Mouse (Mus musculus): ENCODE results near the gene Kcnmb2. TPM values are rescaled to one million over a fixed set of nuclear protein-coding genes. Genes with fewer than 3 reads are reported as not detected.

The Kcnmb2 gene
- polyA plus RNA-seq, 1 experiment from 2014 or later: 0.07 TPM

DNA sequence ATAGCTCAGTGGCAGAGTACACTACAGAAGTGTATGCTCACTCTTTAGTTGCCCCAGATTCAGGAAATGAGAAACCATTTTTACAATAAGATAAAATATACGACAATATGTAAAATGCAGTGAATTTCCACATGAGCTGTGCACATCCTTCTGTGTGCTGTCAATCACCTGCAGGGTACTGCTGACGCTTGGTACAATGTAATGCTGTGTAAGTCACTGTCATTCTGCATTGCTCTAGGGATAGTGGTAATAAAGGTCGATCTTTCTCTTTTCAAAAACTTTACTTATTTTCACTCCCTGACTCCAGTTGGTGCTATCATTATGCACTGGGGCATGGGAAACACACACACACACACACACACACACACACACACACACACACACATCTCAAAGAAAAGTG lies 146.5 kb downstream of the Kcnmb2 start:
- Histone ChIP-seq H3K9ac (ENCODE audit: low read depth, low read length) (no peak overlapping the region), H3K4me2 (ENCODE audit: low read depth, low read length) (no peak overlapping the region), H3K4me3 (ENCODE audit: low read depth, low read length) (no peak overlapping the region), H3K4me1 (ENCODE audit: control insufficient read depth, low read depth, low read length) (no peaks in the 10 kb centered on the region), H3K27ac (ENCODE audit: low read length) (no peak overlapping the region), H3K9me3 (replicated peaks; ENCODE audit: control insufficient read depth, low read length) (no peaks in the 10 kb centered on the region), H3K27me3 (ENCODE audit: control insufficient read depth, insufficient read depth, low read depth, low read length) (no peaks in the 10 kb centered on the region), H3K36me3 (ENCODE audit: control insufficient read depth, insufficient read depth) (no peaks in the 10 kb centered on the region)
- ATAC-seq (ENCODE audit: low read depth): no peak
- 62% methylated on average over 3 of the region's 3 CpGs for WGBS (ENCODE audit: insufficient replicate concordance)

DNA sequence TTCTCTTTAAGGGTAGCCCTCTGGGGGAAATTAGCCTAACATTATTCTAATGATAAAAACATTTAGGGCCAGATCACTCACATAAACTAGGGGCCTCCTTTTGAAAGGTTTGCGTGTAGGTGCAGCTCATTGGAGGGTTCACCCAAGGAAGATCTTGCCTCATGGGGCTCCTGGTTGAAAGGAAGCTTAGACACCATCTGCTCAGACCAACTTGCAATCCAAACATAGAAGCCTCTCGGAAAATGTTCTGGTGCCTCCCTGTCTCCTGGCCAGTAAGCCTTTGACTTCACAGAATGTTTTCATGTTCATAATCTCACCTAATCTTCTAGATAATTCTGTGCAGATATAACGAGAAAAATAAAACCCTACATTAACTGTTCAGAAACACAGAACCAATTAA lies 150.3 kb downstream of the Kcnmb2 start:
- Histone ChIP-seq H3K36me3 (ENCODE audit: control insufficient read depth, insufficient read depth) (no peaks in the 10 kb centered on the region), H3K27me3 (ENCODE audit: control insufficient read depth, insufficient read depth, low read depth, low read length) (no peaks in the 10 kb centered on the region), H3K4me2 (ENCODE audit: low read depth, low read length) (no peak overlapping the region), H3K9me3 (replicated peaks; ENCODE audit: control insufficient read depth, low read length) (no peaks in the 10 kb centered on the region), H3K27ac (ENCODE audit: low read length) (no peak overlapping the region), H3K4me3 (ENCODE audit: low read depth, low read length) (no peak overlapping the region), H3K9ac (ENCODE audit: low read depth, low read length) (no peak overlapping the region), H3K4me1 (ENCODE audit: control insufficient read depth, low read depth, low read length) (no peaks in the 10 kb centered on the region)
- ATAC-seq (ENCODE audit: low read depth): no peak
- 50% methylated on average over 3 of the region's 3 CpGs for WGBS (ENCODE audit: insufficient replicate concordance)

DNA sequence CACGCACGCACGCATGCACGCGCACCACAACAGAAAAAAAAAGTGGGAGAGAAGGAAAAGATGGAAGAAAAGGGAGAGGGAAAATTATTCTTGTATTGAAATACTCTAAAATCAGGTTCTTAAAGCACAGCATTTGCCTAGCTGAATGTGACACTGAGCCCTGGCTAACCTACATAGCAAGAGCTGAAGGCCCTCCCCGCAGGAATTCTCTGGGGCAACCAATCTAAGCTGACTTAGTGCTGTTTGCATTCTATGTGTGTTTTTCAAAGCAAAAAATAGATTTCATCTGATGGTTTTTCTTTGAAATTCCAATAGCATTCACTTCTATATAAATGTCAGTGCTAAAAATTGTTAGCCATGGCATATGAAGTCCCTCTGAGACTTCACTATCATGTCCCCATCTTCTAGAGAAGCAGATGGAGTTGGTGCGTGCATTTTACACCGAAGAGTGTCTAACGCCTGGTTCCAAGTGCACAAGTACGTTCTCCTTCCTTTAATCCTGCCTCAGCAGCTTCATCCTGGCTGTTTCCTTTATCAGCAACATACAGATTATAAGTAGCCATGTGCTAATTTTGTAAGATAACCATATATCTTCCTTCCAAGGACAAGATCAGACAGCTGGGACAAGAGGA lies 151.4 kb downstream of the Kcnmb2 start:
- Histone ChIP-seq H3K4me3 (ENCODE audit: low read depth, low read length) (no peak overlapping the region), H3K36me3 (ENCODE audit: control insufficient read depth, insufficient read depth) (no peaks in the 10 kb centered on the region), H3K27me3 (ENCODE audit: control insufficient read depth, insufficient read depth, low read depth, low read length) (no peaks in the 10 kb centered on the region), H3K4me1 (ENCODE audit: control insufficient read depth, low read depth, low read length) (no peaks in the 10 kb centered on the region), H3K4me2 (ENCODE audit: low read depth, low read length) (no peak overlapping the region), H3K27ac (ENCODE audit: low read length) (no peak overlapping the region), H3K9me3 (replicated peaks; ENCODE audit: control insufficient read depth, low read length) (no peaks in the 10 kb centered on the region), H3K9ac (ENCODE audit: low read depth, low read length) (no peak overlapping the region)
- WGBS (ENCODE audit: insufficient replicate concordance): 77% methylated on average over 10 of the region's 10 CpGs
- ATAC-seq (ENCODE audit: low read depth): no peak

DNA sequence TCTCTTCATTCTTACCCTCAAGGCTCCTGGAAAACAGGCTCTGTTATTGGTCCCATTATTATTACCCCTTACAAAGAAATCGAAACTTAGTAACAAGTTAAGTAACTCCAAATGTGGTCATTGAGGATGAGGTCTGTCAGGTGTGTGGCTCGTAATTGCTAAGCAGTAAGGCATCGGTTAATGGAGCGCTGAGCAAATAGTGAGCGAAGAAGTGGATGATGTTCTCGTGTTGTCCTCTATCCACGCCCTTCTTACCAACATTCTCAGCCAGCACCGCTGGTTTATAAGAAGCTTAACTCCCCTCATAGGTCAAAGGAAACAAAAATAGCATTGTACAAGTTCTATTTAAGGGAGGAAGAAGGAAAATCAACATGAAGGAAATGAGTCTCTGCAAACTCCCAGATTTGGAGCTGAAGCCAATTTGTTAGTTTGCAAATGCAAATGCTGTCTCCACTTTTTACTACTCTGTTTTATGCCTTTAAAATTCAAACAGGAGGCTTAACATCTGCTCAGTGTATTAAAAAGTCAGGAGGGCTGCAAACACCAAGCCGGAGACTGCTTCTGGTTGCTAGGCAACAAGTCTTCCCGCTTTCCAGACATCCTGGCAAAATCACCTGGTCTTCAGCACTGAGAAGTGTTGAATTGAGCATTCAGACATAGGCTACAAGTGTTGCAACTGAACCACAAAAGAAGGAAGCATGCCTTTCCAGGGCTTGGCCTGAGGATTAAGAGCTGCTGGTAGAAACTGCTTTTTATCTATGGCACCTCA lies 157.8 kb downstream of the Kcnmb2 start:
- Histone ChIP-seq H3K4me1 (ENCODE audit: control insufficient read depth, low read depth, low read length) (no peaks in the 10 kb centered on the region), H3K9ac (ENCODE audit: low read depth, low read length) (no peak overlapping the region), H3K27ac (ENCODE audit: low read length) (no peak overlapping the region), H3K36me3 (ENCODE audit: control insufficient read depth, insufficient read depth) (no peaks in the 10 kb centered on the region), H3K27me3 (ENCODE audit: control insufficient read depth, insufficient read depth, low read depth, low read length) (no peaks in the 10 kb centered on the region), H3K4me2 (ENCODE audit: low read depth, low read length) (no peak overlapping the region), H3K9me3 (replicated peaks; ENCODE audit: control insufficient read depth, low read length) (no peaks in the 10 kb centered on the region), H3K4me3 (ENCODE audit: low read depth, low read length) (no peak overlapping the region)
- no peak for ATAC-seq (ENCODE audit: low read depth)
- 56% methylated on average over 10 of the region's 10 CpGs for WGBS (ENCODE audit: insufficient replicate concordance)

DNA sequence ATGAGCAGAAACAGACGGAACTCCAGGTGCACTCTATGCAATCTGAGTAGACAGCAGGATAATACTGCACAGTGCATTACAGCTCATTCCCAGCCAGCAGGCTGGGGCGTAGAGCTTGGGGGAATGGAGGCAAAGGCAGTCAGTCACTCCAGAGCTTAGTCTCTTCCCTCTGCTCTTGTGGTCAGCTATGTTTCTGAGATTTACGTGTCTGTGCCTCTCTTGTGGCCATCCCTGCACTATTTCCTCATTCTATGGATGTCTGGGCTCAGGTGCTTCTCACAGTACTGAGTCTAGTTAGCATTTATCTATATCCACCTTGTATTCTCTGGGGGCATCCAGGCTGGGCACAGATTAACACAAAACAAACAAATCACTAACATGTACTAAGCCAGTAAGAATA lies 160.4 kb downstream of the Kcnmb2 start:
- Histone ChIP-seq H3K36me3 (ENCODE audit: control insufficient read depth, insufficient read depth) (no peaks in the 10 kb centered on the region), H3K4me2 (ENCODE audit: low read depth, low read length) (no peak overlapping the region), H3K9ac (ENCODE audit: low read depth, low read length) (no peak overlapping the region), H3K9me3 (replicated peaks; ENCODE audit: control insufficient read depth, low read length) (no peaks in the 10 kb centered on the region), H3K4me3 (ENCODE audit: low read depth, low read length) (no peak overlapping the region), H3K4me1 (ENCODE audit: control insufficient read depth, low read depth, low read length) (no peaks in the 10 kb centered on the region), H3K27me3 (ENCODE audit: control insufficient read depth, insufficient read depth, low read depth, low read length) (no peaks in the 10 kb centered on the region), H3K27ac (ENCODE audit: low read length) (no peak overlapping the region)
- 37% methylated on average over 3 of the region's 3 CpGs for WGBS (ENCODE audit: insufficient replicate concordance)
- no peak for ATAC-seq (ENCODE audit: low read depth)

DNA sequence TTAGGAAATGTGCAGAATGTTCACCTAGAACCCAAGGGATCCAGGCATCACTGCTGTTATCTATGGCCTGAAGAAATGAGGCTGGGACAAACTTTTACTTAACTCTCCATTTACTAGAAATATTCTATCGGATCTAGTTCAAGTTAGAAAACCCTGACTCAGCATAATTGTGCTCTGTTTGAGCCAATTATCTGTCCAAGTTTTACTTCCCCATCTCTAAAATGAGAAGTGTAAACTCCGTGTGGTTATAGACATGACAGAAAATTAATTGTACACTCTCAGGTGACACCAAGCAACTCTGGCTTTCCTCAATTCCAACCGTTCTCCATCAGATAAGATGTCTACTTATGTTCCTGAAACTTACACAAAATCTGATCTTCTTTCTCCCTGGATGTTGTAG lies 161.0 kb downstream of the Kcnmb2 start:
- Histone ChIP-seq H3K27me3 (ENCODE audit: control insufficient read depth, insufficient read depth, low read depth, low read length) (no peaks in the 10 kb centered on the region), H3K4me2 (ENCODE audit: low read depth, low read length) (no peak overlapping the region), H3K9ac (ENCODE audit: low read depth, low read length) (no peak overlapping the region), H3K4me3 (ENCODE audit: low read depth, low read length) (no peak overlapping the region), H3K36me3 (ENCODE audit: control insufficient read depth, insufficient read depth) (no peaks in the 10 kb centered on the region), H3K27ac (ENCODE audit: low read length) (no peak overlapping the region), H3K9me3 (replicated peaks; ENCODE audit: control insufficient read depth, low read length) (no peaks in the 10 kb centered on the region), H3K4me1 (ENCODE audit: control insufficient read depth, low read depth, low read length) (no peaks in the 10 kb centered on the region)
- WGBS (ENCODE audit: insufficient replicate concordance): 29% methylated on average over 3 of the region's 3 CpGs
- no peak for ATAC-seq (ENCODE audit: low read depth)

DNA sequence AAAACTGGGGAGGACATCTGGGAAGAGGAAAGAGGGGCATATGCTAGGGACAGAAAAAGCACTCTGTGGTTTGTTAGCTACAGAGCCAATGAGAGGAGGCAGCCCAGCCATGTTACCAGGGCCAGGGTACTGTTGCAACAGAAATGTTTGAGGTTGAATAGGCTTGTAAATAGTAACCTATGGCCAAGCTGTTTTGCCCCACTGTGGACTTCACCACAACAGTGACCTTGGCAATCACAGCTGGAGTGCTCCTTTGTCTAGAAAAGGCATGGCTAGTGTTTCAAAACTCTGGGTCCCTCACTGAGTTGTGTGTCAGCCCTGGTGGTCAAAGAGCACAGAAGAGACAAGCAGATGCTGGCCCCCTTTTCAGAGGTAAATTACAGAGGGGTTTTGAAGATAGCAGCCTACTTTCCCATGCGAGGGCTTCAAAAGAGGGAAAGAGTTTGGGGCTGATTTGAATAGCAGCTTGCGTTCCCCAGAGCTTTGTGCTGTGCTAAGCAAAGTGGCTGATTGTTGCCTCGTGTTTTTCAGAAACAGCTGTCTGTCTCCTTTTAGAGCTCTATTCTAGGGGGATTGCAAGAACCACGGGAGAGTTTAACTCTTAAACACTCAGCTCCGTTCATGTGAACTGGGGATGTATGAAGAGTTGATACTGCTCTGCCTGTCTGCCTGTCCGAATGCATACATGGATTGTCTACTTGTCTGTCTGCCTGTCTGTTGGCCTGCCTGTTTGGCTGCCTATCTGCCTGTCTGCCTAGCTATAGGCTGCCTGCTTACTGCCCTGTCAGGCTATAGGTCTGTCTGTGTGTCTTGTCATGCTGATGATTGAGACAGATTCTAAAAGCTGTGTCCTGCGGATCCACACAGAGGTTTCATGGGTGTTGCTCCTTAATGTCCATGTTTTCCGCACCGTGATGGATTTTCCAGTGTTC lies 165.0 kb downstream of the Kcnmb2 start:
- Histone ChIP-seq H3K9me3 (replicated peaks; ENCODE audit: control insufficient read depth, low read length) (no peaks in the 10 kb centered on the region), H3K4me3 (ENCODE audit: low read depth, low read length) (no peak overlapping the region), H3K36me3 (ENCODE audit: control insufficient read depth, insufficient read depth) (no peaks in the 10 kb centered on the region), H3K9ac (ENCODE audit: low read depth, low read length) (no peak overlapping the region), H3K27ac (ENCODE audit: low read length) (no peak overlapping the region), H3K4me2 (ENCODE audit: low read depth, low read length) (no peak overlapping the region), H3K27me3 (ENCODE audit: control insufficient read depth, insufficient read depth, low read depth, low read length) (no peaks in the 10 kb centered on the region), H3K4me1 (ENCODE audit: control insufficient read depth, low read depth, low read length) (no peaks in the 10 kb centered on the region)
- peak; percentile 61; the same call in 1 of the 2 replicates for ATAC-seq (ENCODE audit: low read depth)
- WGBS (ENCODE audit: insufficient replicate concordance): 52% methylated on average over 9 of the region's 9 CpGs

DNA sequence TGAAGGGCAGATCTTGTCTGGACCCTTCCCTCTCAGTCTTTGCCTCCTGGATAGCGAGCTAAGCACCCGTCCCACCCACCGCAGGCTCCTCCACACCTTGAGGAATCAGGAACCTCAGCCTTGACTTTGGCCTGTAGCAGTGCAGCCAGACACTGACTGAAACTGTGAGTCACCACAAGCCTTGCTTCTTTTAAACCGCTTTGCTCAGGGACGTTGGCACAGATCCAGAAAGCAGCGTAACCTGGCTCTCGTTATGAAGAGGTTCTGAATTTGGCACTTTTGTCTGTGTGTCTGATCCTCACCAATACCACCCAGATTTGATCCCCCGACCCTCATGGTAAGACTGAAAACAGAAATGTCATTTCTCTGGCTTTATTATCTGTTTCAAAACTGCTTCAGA lies 171.6 kb downstream of the Kcnmb2 start:
- H3K9ac ChIP-seq (ENCODE audit: low read depth, low read length): no peak overlapping the region
- 62% methylated on average over 8 of the region's 8 CpGs for WGBS (ENCODE audit: insufficient replicate concordance)
- H3K27me3 ChIP-seq (ENCODE audit: control insufficient read depth, insufficient read depth, low read depth, low read length): no peaks in the 10 kb centered on the region
- H3K4me1 ChIP-seq (ENCODE audit: control insufficient read depth, low read depth, low read length): no peaks in the 10 kb centered on the region
- H3K4me2 ChIP-seq (ENCODE audit: low read depth, low read length): no peak overlapping the region
- H3K9me3 ChIP-seq (replicated peaks; ENCODE audit: control insufficient read depth, low read length): no peaks in the 10 kb centered on the region
- H3K36me3 ChIP-seq (ENCODE audit: control insufficient read depth, insufficient read depth): no peaks in the 10 kb centered on the region
- no peak overlapping the region for H3K27ac ChIP-seq (ENCODE audit: low read length)
- H3K4me3 ChIP-seq (ENCODE audit: low read depth, low read length): no peak overlapping the region
- no peak for ATAC-seq (ENCODE audit: low read depth)

Data from liver, embryonic 16.5 days (tissue).